Mouse (Mus musculus): ENCODE measurements around the gene Phf24.

Phf24 gene

GRCm38 (mm10) chr4:42916617-42917401 lies at the start of gene Phf24:
Gene Phf24, plus strand, starts transcription at chr4:42916660.
- DNase-seq (ENCODE audit: extremely low read depth, insufficient read length, low spot score) = no peak

- DNase-seq (ENCODE audit: extremely low read depth, insufficient read length, low spot score) = no peak
These were observed 49.1 kb upstream of the Phf24 start for GRCm38 (mm10) chr4:42867390-42867789.

DNA sequence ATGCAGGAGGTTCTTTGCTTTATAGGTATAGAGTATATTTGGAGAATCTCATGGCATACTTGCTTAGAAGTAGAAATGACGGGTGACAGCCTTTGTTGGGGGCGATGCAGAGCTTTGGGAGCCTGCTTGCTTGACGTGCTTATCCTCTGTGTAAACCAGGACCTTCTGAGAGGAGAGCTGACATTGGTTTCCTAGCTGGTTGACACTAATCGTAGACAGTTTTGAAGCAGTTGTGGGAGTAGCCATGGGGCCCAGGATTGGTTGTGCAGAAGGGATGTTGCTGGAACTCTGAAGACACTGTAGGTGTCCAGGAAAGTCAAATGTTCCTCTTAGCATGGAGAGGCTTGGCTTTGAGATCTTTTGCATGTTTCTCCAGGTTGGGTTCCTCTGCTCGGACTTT lies 48.3 kb upstream of the Phf24 start:
- no peak for DNase-seq (ENCODE audit: extremely low read depth, insufficient read length, low spot score)

DNA sequence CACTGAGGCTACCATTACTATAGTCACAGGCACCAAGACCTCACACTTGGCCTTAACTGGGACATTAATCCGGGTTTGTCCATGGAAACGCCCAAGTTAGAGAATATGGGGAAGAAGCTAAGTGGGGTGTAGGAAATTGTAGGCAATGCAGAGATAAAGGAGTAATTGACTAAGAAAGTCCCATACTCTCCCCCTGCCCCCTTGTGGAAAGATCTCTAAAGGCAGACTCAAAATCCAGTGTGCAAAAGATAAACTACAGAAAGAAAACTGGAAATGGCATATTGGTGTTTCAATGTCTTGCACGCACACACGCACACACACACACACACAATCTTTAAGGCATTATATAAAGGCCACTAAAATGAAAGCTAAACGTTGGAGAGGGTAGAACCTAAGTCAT lies 45.7 kb upstream of the Phf24 start:
- no peak for DNase-seq (ENCODE audit: extremely low read depth, insufficient read length, low spot score)

DNA sequence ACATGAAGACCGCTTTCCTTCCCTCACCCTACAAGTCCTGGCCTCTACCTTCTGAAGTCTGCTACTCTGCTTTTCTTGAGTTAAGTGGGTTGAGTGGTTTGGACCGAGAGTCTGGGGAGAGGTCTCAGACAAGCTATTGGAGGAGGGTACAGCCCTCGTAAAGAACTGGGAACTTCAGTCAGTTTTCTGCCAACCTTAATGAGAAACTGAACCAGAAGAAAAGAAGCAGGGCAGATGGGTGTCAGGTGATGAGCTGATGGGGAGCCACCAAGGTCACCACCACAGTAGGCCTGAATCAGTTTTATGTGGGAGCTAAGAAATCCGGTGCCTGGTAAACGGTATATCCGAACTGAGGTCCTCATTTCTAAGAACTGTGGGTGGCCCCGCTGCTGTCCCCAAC lies 44.3 kb upstream of the Phf24 start:
- DNase-seq (ENCODE audit: extremely low read depth, insufficient read length, low spot score) = no peak

- no peak for DNase-seq (ENCODE audit: extremely low read depth, insufficient read length, low spot score)
These were observed 43.6 kb upstream of the Phf24 start for GRCm38 (mm10) chr4:42872746-42873435.

DNA sequence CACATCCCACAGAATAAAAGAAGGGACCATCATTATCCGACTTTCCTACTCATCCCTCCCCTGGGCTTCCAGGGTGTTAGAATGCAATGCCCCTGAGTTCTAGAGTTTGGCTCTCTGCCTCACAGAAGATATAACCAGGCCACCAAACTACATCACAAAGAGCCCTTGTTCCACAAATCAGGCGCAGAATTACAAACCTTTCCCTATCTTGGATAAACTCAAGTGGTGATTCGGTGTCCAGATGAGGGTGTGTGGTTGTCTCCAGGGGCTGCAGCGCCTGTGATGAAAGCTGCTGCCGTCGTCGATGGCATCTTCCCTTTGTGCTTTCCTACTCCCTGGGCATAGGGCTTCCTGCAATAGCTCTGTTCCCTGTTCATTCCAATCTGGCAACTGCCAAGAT lies 42.3 kb upstream of the Phf24 start, which contains the start of gene Fam205c:
Gene Fam205c (minus strand): TSS at position 101 of the 400 bp plus-strand sequence.
- DNase-seq (ENCODE audit: extremely low read depth, insufficient read length, low spot score) = no peak

GRCm38 (mm10) chr4:42876586-42877291 lies 39.7 kb upstream of the Phf24 start:
- no peak for DNase-seq (ENCODE audit: extremely low read depth, insufficient read length, low spot score)

GRCm38 (mm10) chr4:42877657-42878056 lies 38.8 kb upstream of the Phf24 start:
- DNase-seq (ENCODE audit: extremely low read depth, insufficient read length, low spot score) = no peak

GRCm38 (mm10) chr4:42879829-42880676 lies 36.4 kb upstream of the Phf24 start:
- no peak for DNase-seq (ENCODE audit: extremely low read depth, insufficient read length, low spot score)

- DNase-seq (ENCODE audit: extremely low read depth, insufficient read length, low spot score) = no peak
These were observed 35.8 kb upstream of the Phf24 start for GRCm38 (mm10) chr4:42880677-42880948.

DNA sequence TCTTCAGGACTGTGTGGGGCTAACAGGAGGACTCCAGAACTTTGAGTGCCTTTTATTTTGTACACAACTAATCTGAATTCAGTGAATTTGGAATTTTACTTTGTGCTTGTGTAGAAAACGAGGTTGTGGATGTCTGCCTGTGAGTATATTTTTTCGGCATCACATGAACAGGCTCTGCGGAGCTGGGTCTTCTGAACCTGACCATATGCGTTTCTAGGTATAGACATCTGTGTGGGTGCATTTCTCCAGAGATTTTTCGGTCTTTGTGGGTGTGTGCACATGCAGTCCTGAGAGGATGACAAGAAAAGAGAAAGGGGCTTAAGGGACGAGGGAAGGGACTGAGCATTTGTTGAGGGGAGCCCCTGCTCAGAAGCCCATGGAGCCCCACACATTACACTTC lies 29.5 kb upstream of the Phf24 start:
- no peak for DNase-seq (ENCODE audit: extremely low read depth, insufficient read length, low spot score)

GRCm38 (mm10) chr4:42888806-42889205 lies 27.7 kb upstream of the Phf24 start:
- DNase-seq (ENCODE audit: extremely low read depth, insufficient read length, low spot score) = no peak

DNA sequence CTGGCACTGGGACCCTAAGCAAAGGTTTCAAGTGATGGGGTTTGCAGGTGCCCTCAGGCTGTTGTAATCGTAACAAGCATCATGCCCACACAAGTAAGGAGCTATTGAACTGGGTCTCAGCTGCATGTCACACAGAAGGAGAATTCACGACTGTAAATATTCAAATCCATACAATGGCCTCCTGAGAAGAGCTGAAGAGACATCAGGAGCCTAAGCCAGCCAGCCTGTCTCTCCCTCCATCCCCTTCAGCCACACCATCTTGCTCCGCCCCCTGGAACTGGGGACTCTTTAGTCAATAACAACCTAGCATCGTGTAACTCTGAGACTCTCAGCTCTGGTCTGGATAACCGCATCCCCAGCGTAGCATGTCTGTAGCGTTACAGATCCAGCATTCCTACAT lies 25.3 kb upstream of the Phf24 start:
- no peak for DNase-seq (ENCODE audit: extremely low read depth, insufficient read length, low spot score)

DNA sequence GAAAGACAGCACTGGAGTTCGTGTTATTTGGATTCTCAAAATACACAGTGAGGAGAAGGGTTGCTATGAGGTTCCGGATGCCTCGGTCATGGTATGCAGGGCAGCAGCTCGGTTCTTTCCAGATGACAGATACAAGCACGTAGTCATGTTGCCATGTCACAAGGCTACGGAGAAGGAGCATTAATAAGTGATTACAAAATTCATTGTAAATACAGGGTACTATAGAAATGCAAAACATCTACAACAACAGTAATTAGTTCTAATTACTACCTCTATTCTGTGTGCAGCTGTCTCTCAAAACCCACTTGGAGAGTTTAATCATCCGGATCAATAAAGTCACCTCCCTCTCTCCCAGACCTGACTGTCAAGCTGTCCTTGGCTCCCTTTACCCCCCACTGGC lies 21.3 kb upstream of the Phf24 start:
- DNase-seq (ENCODE audit: extremely low read depth, insufficient read length, low spot score) = no peak

DNA sequence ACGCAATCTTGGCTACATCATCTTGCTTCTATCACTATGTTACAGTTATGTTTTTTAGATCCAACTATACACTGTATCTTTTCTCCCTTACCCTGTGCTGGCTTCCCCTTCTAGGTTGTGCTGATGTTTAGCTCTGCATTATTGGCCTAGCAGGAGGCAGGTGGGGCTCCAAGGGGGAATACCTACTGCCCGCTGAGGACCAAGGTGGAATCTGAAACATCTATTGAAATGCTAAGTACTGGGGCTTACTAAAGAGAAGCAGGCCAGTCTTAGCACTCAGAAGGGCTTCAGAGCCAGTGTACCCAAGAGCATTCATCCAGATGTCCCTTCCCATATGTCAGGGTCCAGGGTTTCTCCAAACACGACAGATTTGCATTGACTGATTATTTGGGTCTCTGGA lies 17.5 kb upstream of the Phf24 start:
- no peak for DNase-seq (ENCODE audit: extremely low read depth, insufficient read length, low spot score)

DNA sequence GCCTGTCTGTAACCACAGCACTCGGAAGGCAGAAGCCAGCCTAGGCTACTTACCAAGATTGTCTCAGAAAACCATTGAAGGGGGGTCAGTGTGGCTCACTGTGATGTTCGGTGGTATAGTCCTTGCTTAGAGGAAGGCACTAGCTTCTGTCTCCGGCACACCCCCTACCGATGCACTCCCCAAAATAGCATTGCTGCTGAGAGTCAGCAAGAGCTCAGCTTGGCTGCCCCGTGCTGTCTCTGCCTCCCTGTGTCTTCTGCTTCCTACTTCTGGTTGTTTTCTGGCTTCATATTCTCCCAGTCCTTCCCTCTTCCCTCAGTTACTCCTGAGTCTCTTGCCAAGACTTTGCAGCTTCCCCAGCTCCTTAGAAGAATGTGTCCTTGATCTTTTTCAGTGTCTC lies 15.6 kb upstream of the Phf24 start:
- no peak for DNase-seq (ENCODE audit: extremely low read depth, insufficient read length, low spot score)

DNA sequence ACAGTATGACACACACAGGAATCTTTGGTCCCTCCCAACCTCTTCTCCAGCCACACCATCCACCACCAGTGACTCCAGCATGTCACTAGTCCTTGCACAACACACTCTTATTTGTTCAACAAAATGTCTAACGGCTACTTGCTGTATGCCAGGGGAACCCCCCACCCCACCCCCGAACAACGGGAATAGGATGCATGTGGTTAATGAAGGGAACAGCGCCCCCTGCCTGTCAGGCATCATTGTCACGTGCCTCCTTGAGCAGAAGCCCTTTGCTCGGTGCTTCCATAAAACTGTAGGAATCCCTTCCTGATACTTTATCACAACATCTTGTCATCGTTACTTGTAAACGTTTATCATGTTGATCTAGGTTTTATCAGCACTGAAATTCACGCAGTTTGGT lies 14.3 kb upstream of the Phf24 start:
- no peak for DNase-seq (ENCODE audit: extremely low read depth, insufficient read length, low spot score)

- no peak for DNase-seq (ENCODE audit: extremely low read depth, insufficient read length, low spot score)
These were observed 13.7 kb upstream of the Phf24 start for GRCm38 (mm10) chr4:42902730-42903129.

GRCm38 (mm10) chr4:42903942-42904341 lies 12.5 kb upstream of the Phf24 start:
- no peak for DNase-seq (ENCODE audit: extremely low read depth, insufficient read length, low spot score)

DNA sequence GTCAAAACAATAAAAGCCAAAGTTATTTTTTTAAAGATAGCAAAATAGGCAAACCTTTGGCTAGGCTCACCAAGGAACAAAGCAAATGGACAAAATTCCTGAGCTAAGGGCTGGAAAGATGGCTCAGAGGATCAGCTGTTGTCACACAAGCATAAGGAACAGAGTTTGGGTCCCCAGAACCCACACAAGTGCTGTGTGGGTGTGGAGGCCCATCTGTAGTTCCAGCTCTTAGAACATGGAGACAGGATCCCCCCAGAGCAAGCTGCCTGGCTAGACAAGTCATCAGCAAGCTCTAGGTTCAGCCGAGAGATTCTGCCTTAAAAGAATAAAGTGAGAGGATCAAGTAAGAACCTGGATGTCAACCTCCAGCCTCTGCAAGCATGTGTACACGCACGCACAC lies 11.9 kb upstream of the Phf24 start:
- no peak for DNase-seq (ENCODE audit: extremely low read depth, insufficient read length, low spot score)

Measured in 3134 (cell line).